Mouse (Mus musculus) liver, embryonic 14.5 days (tissue): ENCODE results near the gene Mcidas. TPM values are rescaled to one million over a fixed set of nuclear protein-coding genes. Genes with fewer than 3 reads are reported as not detected.

ENCODE experiments used
- ATAC-seq: fragments of 200-750 bp; cut with Nextera tagmentation; 2 replicates; pipeline ENCODE4 v1.8.0; 2017; ENCODE audit warnings: moderate number of reproducible peaks, mild to moderate bottlenecking, moderate library complexity; ENCODE audit not compliant: insufficient read depth
- DNase-seq, 3 experiments: peaks; one replicate each; pipeline ENCODE4 v3.0.0-alpha.2; 2012 to 2013; ENCODE audit warnings: low read depth in 3 of 3, low spot score in 3 of 3
- H3K27ac ChIP-seq: fragments of 300-500 bp; sonication (generic); 2 replicates; pipeline ENCODE4 v1.5.1; 2014; ENCODE audit warnings: moderate library complexity, mild to moderate bottlenecking, control low read depth, inconsistent platforms
- H3K27me3 ChIP-seq: fragments of 300-500 bp; sonication (generic); 2 replicates; pipeline ENCODE4 v1.6.1; 2014; ENCODE audit warnings: mild to moderate bottlenecking, low read length, moderate library complexity; ENCODE audit not compliant: control insufficient read depth, insufficient read depth
- H3K36me3 ChIP-seq: fragments of 300-500 bp; sonication (generic); replicated peaks from 2 replicates; pipeline ENCODE4 v1.6.1; 2014; ENCODE audit warnings: low read depth; ENCODE audit not compliant: control insufficient read depth, insufficient read depth
- H3K4me1 ChIP-seq, 2 experiments: fragments of 200-500 bp in 1 of 2; fragments of 300-500 bp in 1 of 2; sonication (generic) in 1 of 2; replicated peaks; 2 replicates each; pipeline ENCODE4 v1.6.1; 2012 to 2014; ENCODE audit warnings: antibody characterized with exemption in 1 of 2, inconsistent platforms in 1 of 2, low read length in 1 of 2; ENCODE audit not compliant: control insufficient read depth in 2 of 2, insufficient read depth in 2 of 2
- H3K4me2 ChIP-seq: fragments of 300-500 bp; sonication (generic); 2 replicates; pipeline ENCODE4 v1.6.1; 2014; ENCODE audit warnings: low read depth, mild to moderate bottlenecking, control low read depth, moderate library complexity
- H3K4me3 ChIP-seq, 2 experiments: fragments of 200-500 bp in 1 of 2; fragments of 300-500 bp in 1 of 2; sonication (generic) in 1 of 2; 2 replicates each; pipeline ENCODE4 v1.5.1; 2012 to 2014; ENCODE audit warnings: low read depth in 2 of 2, low read length in 2 of 2, mild to moderate bottlenecking in 2 of 2, control low read depth in 1 of 2, inconsistent platforms in 1 of 2, moderate library complexity in 1 of 2; ENCODE audit not compliant: insufficient read depth in 1 of 2
- H3K9ac ChIP-seq: fragments of 300-500 bp; sonication (generic); replicated peaks from 2 replicates; pipeline ENCODE4 v1.6.1; 2014; ENCODE audit warnings: mild to moderate bottlenecking, control low read depth, moderate library complexity
- H3K9me3 ChIP-seq: fragments of 300-500 bp; sonication (generic); 2 replicates; pipeline ENCODE4 v1.6.1; 2016; ENCODE audit warnings: low read length, mixed read lengths; ENCODE audit not compliant: control insufficient read depth
- CTCF ChIP-seq: IDR thresholded peaks from 2 replicates; pipeline ENCODE4 v1.5.1; 2016; ENCODE audit warnings: antibody characterized with exemption, low read depth, control low read depth
- EP300 ChIP-seq: IDR thresholded peaks from 2 replicates; pipeline ENCODE4 v1.6.1; 2016; ENCODE audit warnings: antibody characterized with exemption, low read depth
- WGBS: fragments of 180-500 bp; shearing (Covaris S2); extraction: QIAGEN DNeasy Blood & Tissue Kit; methylation state at CpG from one replicate; pipeline ENCODE4 v1.1.7; 2014; ENCODE audit not compliant: insufficient replicate concordance; 5-methylcytosine and 5-hydroxymethylcytosine counted together
- microRNA counts: library from miRNA; unstranded; fragments of <30 nt; microRNA quantifications from one replicate; lab custom pipeline; 2016
- microRNA-seq: library from miRNA; unstranded; fragments of <30 nt; microRNA quantifications from one replicate; pipeline ENCODE4, GENCODE M21; 2016
- polyA plus RNA-seq, 2 experiments: library from polyadenylated mRNA; depleted of rRNA in 1 of 2; stranded (reverse) in 1 of 2; unstranded in 1 of 2; fragments of >200 nt; fragmentation: Nextera tagmentation in 1 of 2; extraction: Ambion mirVana in 1 of 2; gene quantifications; 2 replicates each; pipeline versions ENCODE4 v1.2.1 to v1.2.3; 2012 to 2014

Mcidas gene
- polyA plus RNA-seq, 2 experiments = not detected

DNA sequence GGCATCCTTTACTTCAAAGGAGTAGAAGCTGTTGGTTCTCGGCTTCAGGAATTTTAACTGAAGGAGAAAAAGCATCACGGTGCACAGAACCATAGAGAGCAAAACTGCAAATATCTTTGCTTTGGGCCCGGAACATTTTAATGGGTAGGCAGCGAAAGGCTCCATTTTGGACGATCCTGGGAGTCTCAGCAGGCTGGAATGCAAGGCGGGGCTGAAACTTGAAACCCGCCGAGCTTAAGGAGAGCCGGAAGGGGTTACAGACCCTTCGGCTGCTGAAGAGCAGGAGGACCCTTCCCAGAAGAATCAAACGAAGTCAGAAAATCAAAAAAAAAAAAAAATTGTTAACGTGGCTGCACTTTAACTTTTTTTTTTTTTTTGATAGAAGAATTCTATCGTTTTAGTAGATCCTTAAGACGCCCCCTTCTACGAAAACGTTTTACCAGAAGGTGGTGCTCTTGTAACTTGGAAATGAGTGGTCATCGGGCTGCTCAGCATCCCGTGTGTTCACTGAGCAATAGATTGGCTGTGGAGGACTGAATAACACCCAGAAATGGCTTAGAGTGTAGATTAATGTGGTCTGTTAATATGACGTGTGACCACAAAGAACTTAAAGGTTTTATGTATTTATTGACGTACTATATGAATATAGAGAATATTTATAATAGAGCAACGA is 52.7 kb downstream of the Mcidas start, which contains the start of gene Gpx8:
Gene Gpx8, minus strand, starts transcription at position 200 of the 673 bp plus-strand sequence.
- peak within 1 kb of the TSS; percentile 10 to 42 for H3K4me3 ChIP-seq
- ATAC-seq (no peak), DNase-seq (no peak)
- no peaks in the 10 kb centered on the region; the same call in 1 of the 2 replicates for H3K27me3 ChIP-seq
- no peak within 1 kb of the TSS for H3K27ac ChIP-seq
- H3K4me1 ChIP-seq = no peaks in the 10 kb centered on the region
- no peak within 1 kb of the TSS for H3K9ac ChIP-seq
- no peaks in the 10 kb centered on the region for H3K36me3 ChIP-seq
- H3K9me3 ChIP-seq = no peaks in the 10 kb centered on the region
- 6% methylated on average over 21 of the region's 21 CpGs for WGBS
- TF ChIP-seq EP300 = no peak
- TF ChIP-seq CTCF = peak; percentile 26
- peak within 1 kb of the TSS; percentile 29 for H3K4me2 ChIP-seq

DNA sequence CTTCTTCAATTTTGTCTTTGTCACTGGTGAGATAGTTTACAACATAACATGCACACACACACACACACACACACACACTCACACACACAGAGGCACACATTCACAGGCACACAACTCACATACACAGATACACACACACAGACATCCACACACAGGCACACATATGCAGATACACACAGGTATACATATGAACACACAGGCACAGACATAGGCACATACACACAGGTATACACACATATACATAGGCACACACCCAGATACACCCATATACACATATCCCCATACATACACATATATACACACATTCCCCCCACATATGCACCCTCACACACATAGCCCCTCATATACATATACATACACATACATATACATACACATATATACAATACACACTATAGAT is 53.4 kb downstream of the Mcidas start:
- Histone ChIP-seq H3K27me3 (no peaks in the 10 kb centered on the region; the same call in 1 of the 2 replicates), H3K27ac (no peak overlapping the region), H3K9me3 (no peaks in the 10 kb centered on the region), H3K4me1 (no peaks in the 10 kb centered on the region), H3K36me3 (no peaks in the 10 kb centered on the region), H3K9ac (no peak overlapping the region), H3K4me2 (no peak overlapping the region), H3K4me3 (no peak overlapping the region)
- DNase-seq (no peak), ATAC-seq (no peak)
- TF ChIP-seq EP300 = no peak
- no peak for TF ChIP-seq CTCF

DNA sequence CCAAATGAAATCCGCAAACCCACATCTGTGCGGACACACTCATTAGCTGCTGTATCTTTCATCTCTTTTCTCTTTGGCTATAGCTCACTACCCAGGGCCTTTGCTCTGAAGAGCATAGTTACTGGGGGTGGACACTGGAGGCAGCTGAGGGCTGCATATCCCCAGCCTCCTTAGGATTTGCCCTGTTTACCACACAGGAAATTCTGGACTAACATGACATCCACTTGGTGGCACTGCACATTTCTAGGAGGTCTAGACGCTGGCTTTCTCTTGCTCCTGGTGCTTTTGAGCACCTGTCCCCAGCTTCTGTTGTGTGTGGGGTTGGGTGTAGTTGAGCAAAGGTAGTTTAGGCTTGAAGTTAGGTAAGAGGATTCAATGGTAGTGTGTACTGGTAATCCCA is 54.0 kb downstream of the Mcidas start:
- Histone ChIP-seq H3K27ac (no peak overlapping the region), H3K9ac (no peak overlapping the region), H3K27me3 (no peaks in the 10 kb centered on the region; the same call in 1 of the 2 replicates), H3K36me3 (no peaks in the 10 kb centered on the region), H3K4me3 (no peak overlapping the region), H3K4me1 (no peaks in the 10 kb centered on the region), H3K4me2 (no peak overlapping the region), H3K9me3 (no peaks in the 10 kb centered on the region)
- DNase-seq = no peak
- TF ChIP-seq CTCF (no peak), EP300 (no peak)
- 65% methylated on average over 3 of the region's 3 CpGs for WGBS
- ATAC-seq = no peak

MicroRNAs encoded within 50 kb of the gene (microRNA counts, 519-probe panel; counts per million panel counts)
- microRNA mmu-miR-449a (lab: Ali Mortazavi, UCI) (69.9 counts per million), microRNA mmu-miR-449b (lab: Ali Mortazavi, UCI) (69.9 counts per million), microRNA mmu-miR-449c (lab: Ali Mortazavi, UCI) (69.9 counts per million)

Small RNA genes within 50 kb of the gene (microRNA-seq; reads per million reads assigned to microRNA genes)
- gene Mir449a = 344 reads per million, percentile 62 among the genes with 10 or more reads in this experiment
- 1.3 reads per million for gene Mir449b
- gene Mir449c = not detected

Other genes with a start within 250 kb of the Mcidas start
- gene Plpp1, start 193.1 kb upstream of the Mcidas start, polyA plus RNA-seq (2012; rRNA removed) = 16.5 TPM in 2 replicates
- gene Plpp1, start 193.1 kb upstream of the Mcidas start, polyA plus RNA-seq (2014; fragmentation: Nextera tagmentation; extraction: Ambion mirVana) = 32.7 and 34.0 TPM in 2 replicates
- 10.4 and 18.6 TPM in 2 replicates for gene Mtrex, start 66.4 kb upstream of the Mcidas start, polyA plus RNA-seq (2012; rRNA removed)
- gene Mtrex, start 66.4 kb upstream of the Mcidas start, polyA plus RNA-seq (2014; fragmentation: Nextera tagmentation; extraction: Ambion mirVana) = 37.7 and 43.1 TPM in 2 replicates
- gene Dhx29, start 66.4 kb upstream of the Mcidas start, polyA plus RNA-seq (2012; rRNA removed) = 2.1 and 3.9 TPM in 2 replicates
- gene Dhx29, start 66.4 kb upstream of the Mcidas start, polyA plus RNA-seq (2014; fragmentation: Nextera tagmentation; extraction: Ambion mirVana) = 6.3 and 6.6 TPM in 2 replicates
- 0.06 and 0.13 TPM in 2 replicates for gene Ccno, start 6.0 kb upstream of the Mcidas start, polyA plus RNA-seq (2012; rRNA removed)
- gene Ccno, start 6.0 kb upstream of the Mcidas start, polyA plus RNA-seq (2014; fragmentation: Nextera tagmentation; extraction: Ambion mirVana) = not detected in 2 replicates
- 0.02 TPM in 1 of 2 replicates, not detected in the other for gene Cdc20b, start 41.3 kb downstream of the Mcidas start, polyA plus RNA-seq (2012; rRNA removed)
- not detected in 2 replicates for gene Cdc20b, start 41.3 kb downstream of the Mcidas start, polyA plus RNA-seq (2014; fragmentation: Nextera tagmentation; extraction: Ambion mirVana)
- gene Gpx8, start 52.6 kb downstream of the Mcidas start, polyA plus RNA-seq (2012; rRNA removed) = 2.2 and 3.1 TPM in 2 replicates
- gene Gpx8, start 52.6 kb downstream of the Mcidas start, polyA plus RNA-seq (2014; fragmentation: Nextera tagmentation; extraction: Ambion mirVana) = 6.4 and 6.8 TPM in 2 replicates
- 0.08 and 0.19 TPM in 2 replicates for gene Gzma, start 107.1 kb downstream of the Mcidas start, polyA plus RNA-seq (2012; rRNA removed)
- gene Gzma, start 107.1 kb downstream of the Mcidas start, polyA plus RNA-seq (2014; fragmentation: Nextera tagmentation; extraction: Ambion mirVana) = 0.56 and 0.59 TPM in 2 replicates
- gene Esm1, start 215.8 kb downstream of the Mcidas start, polyA plus RNA-seq (2012; rRNA removed) = 0.35 and 0.36 TPM in 2 replicates
- gene Esm1, start 215.8 kb downstream of the Mcidas start, polyA plus RNA-seq (2014; fragmentation: Nextera tagmentation; extraction: Ambion mirVana) = 0.29 and 0.37 TPM in 2 replicates
- gene Gzmk, start 232.1 kb downstream of the Mcidas start, polyA plus RNA-seq (2012; rRNA removed) = not detected in 2 replicates
- gene Gzmk, start 232.1 kb downstream of the Mcidas start, polyA plus RNA-seq (2014; fragmentation: Nextera tagmentation; extraction: Ambion mirVana) = not detected in 2 replicates